21 mouse cellular contexts compared by ENCODE assay signal in the genomic region with DNA sequence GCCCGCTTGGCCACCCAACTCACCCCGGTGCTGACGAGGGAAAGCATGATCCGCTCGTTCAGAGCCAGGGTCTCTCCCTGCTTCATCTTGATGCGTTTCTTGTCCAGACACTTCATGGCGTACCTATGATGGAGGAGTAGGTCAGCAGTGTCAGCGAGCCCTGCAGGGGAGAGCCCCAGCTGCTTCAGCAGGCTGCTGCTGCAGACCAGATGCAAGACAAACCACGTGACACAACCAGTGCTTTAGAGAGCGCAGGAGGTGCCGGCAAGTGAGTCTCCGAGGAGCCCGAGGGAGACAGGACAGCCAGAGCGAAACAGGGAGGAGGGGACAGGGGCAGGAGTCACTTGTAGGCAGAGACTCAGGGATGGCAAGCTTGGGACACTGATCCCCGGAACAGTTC.
"Had no signal": no experiment of that assay in that cellular context is flagged by ENCODE, and none has a peak within 500 bp of the region (broad histone marks: within the 10 kb centered on the region; RNA-seq: fewer than 3 reads in every experiment).

No protein-coding gene starts in this region.

- H3K27ac ChIP-seq: kidney, postnatal 0 days; layer of hippocampus, adult 2 months; limb, embryonic 10.5 days; limb, embryonic 13.5 days; liver, embryonic 12.5 days; liver, embryonic 15.5 days; lung, embryonic 15.5 days; midbrain, embryonic 10.5 days; midbrain, embryonic 13.5 days; neural tube, embryonic 13.5 days; stomach, postnatal 0 days had no signal

- DNase-seq: layer of hippocampus, adult 9-11 months; liver; lung, postnatal 10 days; lung, postnatal 36 days; retina, postnatal 1 day; right cerebral cortex, postnatal 4 days; thymus, adult 2 months had no signal

- H3K9me3 ChIP-seq: limb, embryonic 10.5 days; limb, embryonic 13.5 days; liver, embryonic 12.5 days; liver, embryonic 15.5 days; lung, embryonic 15.5 days; megakaryocyte, embryonic 14.5 days; midbrain, embryonic 10.5 days; midbrain, embryonic 13.5 days; neural tube, embryonic 13.5 days had no signal

- H3K4me1 ChIP-seq: lung, embryonic 15.5 days; midbrain, embryonic 13.5 days had no signal

- ATAC-seq: liver, embryonic 12.5 days; midbrain, embryonic 13.5 days; midbrain, embryonic 16.5 days had no signal

- H3K9ac ChIP-seq: limb, embryonic 13.5 days; liver, embryonic 12.5 days; liver, embryonic 15.5 days; lung, embryonic 15.5 days; midbrain, embryonic 13.5 days; neural tube, embryonic 13.5 days had no signal

- H3K4me2 ChIP-seq: limb, embryonic 13.5 days; liver, embryonic 12.5 days; liver, embryonic 15.5 days; lung, embryonic 15.5 days; midbrain, embryonic 13.5 days; neural tube, embryonic 13.5 days had no signal

- H3K27me3 ChIP-seq: limb, embryonic 13.5 days; liver, embryonic 12.5 days; liver, embryonic 15.5 days; lung, embryonic 15.5 days; megakaryocyte, embryonic 14.5 days; midbrain, embryonic 13.5 days; neural tube, embryonic 13.5 days had no signal

- H3K4me3 ChIP-seq: layer of hippocampus, adult 2 months; limb, embryonic 10.5 days; limb, embryonic 13.5 days; liver, embryonic 12.5 days; liver, embryonic 15.5 days; lung, embryonic 15.5 days; megakaryocyte, embryonic 14.5 days; midbrain, embryonic 10.5 days; midbrain, embryonic 13.5 days; myocyte; neural tube, embryonic 13.5 days had no signal
